In the genomic region with DNA sequence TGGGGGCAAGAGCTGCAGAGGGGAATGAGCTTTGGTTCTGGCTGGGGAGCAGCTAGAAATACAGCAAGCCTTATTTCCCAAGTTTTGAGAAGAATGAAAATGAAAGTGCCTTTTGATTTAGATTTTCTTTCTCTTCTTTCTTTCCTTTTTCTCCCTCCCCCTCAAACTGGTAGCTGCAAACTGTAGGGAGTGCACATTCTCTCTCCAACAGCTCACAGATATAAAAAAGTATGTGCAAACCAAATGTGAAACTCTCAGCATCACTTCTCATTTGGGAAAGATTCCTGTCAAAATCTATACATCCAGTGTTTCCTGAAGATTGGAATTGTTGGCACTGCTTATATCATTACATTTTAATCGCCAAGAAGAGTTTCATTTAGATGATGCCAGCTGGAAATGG, we compare ENCODE assay signal across 12 mouse cellular contexts.
"Had no signal": no experiment of that assay in that cellular context is flagged by ENCODE, and none has a peak within 500 bp of the region (broad histone marks: within the 10 kb centered on the region; RNA-seq: fewer than 3 reads in every experiment).

No protein-coding gene starts in this region.

- H3K27ac ChIP-seq: layer of hippocampus, adult 2 months; limb, embryonic 13.5 days; liver, embryonic 12.5 days; midbrain, embryonic 12.5 days; neural tube, embryonic 13.5 days had no signal

- H3K4me1 ChIP-seq: limb, embryonic 13.5 days; liver, embryonic 12.5 days; midbrain, embryonic 12.5 days; neural tube, embryonic 13.5 days had no signal

- H3K27me3 ChIP-seq: limb, embryonic 13.5 days; liver, embryonic 12.5 days; midbrain, embryonic 12.5 days; neural tube, embryonic 13.5 days had no signal

- ATAC-seq: liver, embryonic 12.5 days; midbrain, embryonic 16.5 days had no signal

- H3K36me3 ChIP-seq: limb, embryonic 13.5 days; liver, embryonic 12.5 days; midbrain, embryonic 12.5 days; neural tube, embryonic 13.5 days had no signal

- DNase-seq: kidney, adult 18-20 months; kidney, postnatal 10 days; kidney, postnatal 4 days; left cerebral cortex, postnatal 4 days; right cerebral cortex, postnatal 25 days; thymus, postnatal 14 days had no signal

- H3K4me3 ChIP-seq: layer of hippocampus, adult 2 months; limb, embryonic 13.5 days; liver, embryonic 12.5 days; midbrain, embryonic 12.5 days; neural tube, embryonic 13.5 days had no signal
